Mouse (Mus musculus) heart, embryonic 11.5 days (tissue): ENCODE data around the gene Unc13d. TPM values are rescaled to one million over a fixed set of nuclear protein-coding genes. Genes with fewer than 3 reads are reported as not detected.
"Not testable (repeated sequence)": the region's sequence is repeated elsewhere in the genome, so short reads cannot be mapped to it uniquely, and the experiment has no call there.

Source experiments
- ATAC-seq: fragments of 200-750 bp; cut with Nextera tagmentation; replicated peaks from 2 replicates; pipeline ENCODE4 v1.8.0; 2017; ENCODE audit warnings: moderate library complexity; ENCODE audit not compliant: insufficient number of reproducible peaks, low FRiP score, low TSS enrichment
- H3K27ac ChIP-seq: fragments of 300-500 bp; sonication (generic); 2 replicates; pipeline ENCODE4 v1.5.1; 2014; ENCODE audit warnings: mild to moderate bottlenecking, low read depth, low read length
- H3K27me3 ChIP-seq: fragments of 300-500 bp; sonication (generic); 2 replicates; pipeline ENCODE4 v1.6.1; 2014; ENCODE audit warnings: mild to moderate bottlenecking, low read length, mixed read lengths; ENCODE audit not compliant: control insufficient read depth, insufficient read depth
- H3K36me3 ChIP-seq: fragments of 300-500 bp; sonication (generic); 2 replicates; pipeline ENCODE4 v1.6.1; 2014; ENCODE audit warnings: mild to moderate bottlenecking, low read length, moderate library complexity, mixed read lengths; ENCODE audit not compliant: control insufficient read depth, insufficient read depth
- H3K4me1 ChIP-seq: fragments of 300-500 bp; sonication (generic); 2 replicates; pipeline ENCODE4 v1.6.1; 2014; ENCODE audit warnings: low read length; ENCODE audit not compliant: control insufficient read depth, insufficient read depth
- H3K4me2 ChIP-seq: fragments of 300-500 bp; sonication (generic); 2 replicates; pipeline ENCODE4 v1.6.1; 2014; ENCODE audit warnings: mild to moderate bottlenecking, moderate library complexity
- H3K4me3 ChIP-seq: fragments of 300-500 bp; sonication (generic); 2 replicates; pipeline ENCODE4 v1.5.1; 2014; ENCODE audit warnings: low read depth, low read length
- H3K9ac ChIP-seq: fragments of 300-500 bp; sonication (generic); 2 replicates; pipeline ENCODE4 v1.6.1; 2014; ENCODE audit warnings: mild to moderate bottlenecking, low read depth, low read length, moderate library complexity
- H3K9me3 ChIP-seq: fragments of 300-500 bp; sonication (generic); replicated peaks from 2 replicates; pipeline ENCODE4 v1.6.1; 2016; ENCODE audit warnings: low read length; ENCODE audit not compliant: control insufficient read depth
- WGBS: fragments of 180-500 bp; shearing (Covaris S2); extraction: QIAGEN DNeasy Blood & Tissue Kit; methylation state at CpG from one replicate; pipeline ENCODE4 v1.1.7; 2014; ENCODE audit not compliant: insufficient replicate concordance; 5-methylcytosine and 5-hydroxymethylcytosine counted together
- polyA plus RNA-seq: library from polyadenylated mRNA; unstranded; fragments of >200 nt; fragmentation: Nextera tagmentation; extraction: Ambion mirVana; gene quantifications from 2 replicates; pipeline ENCODE4 v1.2.1, GENCODE M21; 2014

Unc13d gene
- polyA plus RNA-seq, 1 experiment from 2014 or later = 2.6 TPM

GRCm38 (mm10) chr11:116096213-116097108 is 18.7 kb upstream of the Unc13d start:
- Histone ChIP-seq H3K27ac (no peak overlapping the region), H3K9ac (no peak overlapping the region), H3K4me3 (no peak overlapping the region), H3K4me1 (peaks cover 30% of the 10 kb centered on the region), H3K27me3 (no peaks in the 10 kb centered on the region), H3K4me2 (no peak overlapping the region), H3K9me3 (no peaks in the 10 kb centered on the region), H3K36me3 (no peaks in the 10 kb centered on the region)
- 85% methylated on average over 5 of the region's 5 CpGs for WGBS
- ATAC-seq = no peak

- Histone ChIP-seq H3K9ac (no peak overlapping the region), H3K4me1 (peaks cover 21% of the 10 kb centered on the region), H3K36me3 (no peaks in the 10 kb centered on the region), H3K4me3 (no peak overlapping the region), H3K27me3 (no peaks in the 10 kb centered on the region), H3K4me2 (no peak overlapping the region), H3K27ac (no peak overlapping the region), H3K9me3 (no peaks in the 10 kb centered on the region)
- no peak for ATAC-seq
- WGBS = 51% methylated on average over 3 of the region's 3 CpGs
Measured at GRCm38 (mm10) chr11:116095573-116095972, 17.8 kb upstream of the Unc13d start.

DNA sequence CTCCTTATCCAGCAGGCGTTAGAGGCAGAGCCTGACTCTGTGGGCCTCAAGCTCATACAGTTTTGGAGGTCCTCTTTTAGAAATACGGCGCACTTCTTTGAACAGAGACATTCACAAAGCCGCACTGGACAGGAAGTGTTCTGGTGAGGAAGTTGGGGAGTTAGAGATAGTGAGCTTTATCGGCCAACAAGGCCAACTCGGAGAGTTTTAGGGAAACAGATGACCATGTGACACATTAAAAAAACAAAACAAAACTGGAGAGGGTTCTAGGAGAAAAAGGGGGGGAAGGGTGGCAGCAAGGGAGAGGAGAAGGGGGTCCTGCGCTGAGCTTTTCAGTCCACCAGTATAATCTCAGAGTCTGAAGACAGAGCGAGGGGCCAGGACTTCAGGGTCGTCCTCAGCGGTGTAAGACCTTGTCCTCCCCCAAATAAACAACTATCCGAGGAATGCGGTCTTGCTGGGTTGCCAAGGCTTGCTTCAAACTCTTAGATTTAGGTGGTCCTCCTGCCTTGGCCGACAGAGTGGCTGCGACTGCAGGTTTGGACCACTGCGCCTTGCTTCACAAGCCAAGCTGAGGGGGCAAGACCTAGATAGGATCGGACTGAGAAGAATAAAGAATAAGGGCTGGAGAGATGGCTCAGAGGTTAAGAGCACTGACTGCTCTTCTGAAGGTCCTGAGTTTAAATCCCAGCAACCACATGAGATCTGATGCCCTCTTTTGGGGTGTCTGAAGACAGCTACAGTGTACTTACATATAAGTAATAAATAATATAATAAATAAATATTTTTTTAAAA is 16.2 kb upstream of the Unc13d start:
- Histone ChIP-seq H3K4me2 (peak overlapping the region; percentile 33), H3K4me3 (no peak overlapping the region), H3K27me3 (no peaks in the 10 kb centered on the region), H3K9me3 (no peaks in the 10 kb centered on the region), H3K9ac (no peak overlapping the region), H3K4me1 (peaks cover 6% of the 10 kb centered on the region; the same call in 1 of the 2 replicates), H3K27ac (peak overlapping the region; percentile 73), H3K36me3 (no peaks in the 10 kb centered on the region)
- ATAC-seq = 0 out of 2 replicates have a peak, but pooled peaks have one; percentile 19
- 30% methylated on average over 16 of the region's 16 CpGs for WGBS

- not testable (repeated sequence) for H3K36me3 ChIP-seq, H3K4me1 ChIP-seq, H3K27me3 ChIP-seq, ATAC-seq, H3K4me3 ChIP-seq, H3K4me2 ChIP-seq, H3K9ac ChIP-seq, H3K9me3 ChIP-seq
- peak overlapping the region; percentile 73 for H3K27ac ChIP-seq
- 87% methylated on average over 6 of the region's 6 CpGs for WGBS
Measured at GRCm38 (mm10) chr11:116092959-116093358, 15.2 kb upstream of the Unc13d start.

DNA sequence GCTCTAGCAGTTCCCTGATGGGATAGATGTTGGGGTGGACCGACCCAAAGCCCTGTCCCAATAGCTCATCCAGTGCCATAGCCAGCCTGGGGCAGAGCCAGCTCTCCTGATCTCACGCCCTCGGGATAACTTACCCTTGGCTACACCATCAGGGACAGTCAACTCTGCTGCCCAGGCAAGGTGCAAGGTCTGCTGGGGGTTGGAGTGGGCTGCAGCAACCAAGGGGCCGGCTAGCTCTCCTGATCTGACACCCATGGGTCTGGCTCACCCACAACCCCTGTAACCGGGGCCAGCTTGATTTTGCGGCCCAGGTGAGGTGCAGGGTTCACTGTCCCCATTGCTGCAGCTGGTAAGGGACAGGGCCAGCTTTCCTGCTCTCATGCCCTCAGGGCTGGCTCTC is 13.8 kb upstream of the Unc13d start:
- no peak overlapping the region for H3K4me2 ChIP-seq
- H3K27ac ChIP-seq = no peak overlapping the region
- no peak overlapping the region for H3K9ac ChIP-seq
- H3K4me1 ChIP-seq = no peaks in the 10 kb centered on the region
- no peak overlapping the region for H3K4me3 ChIP-seq
- WGBS = 79% methylated on average over 6 of the region's 6 CpGs
- ATAC-seq = no peak
- H3K36me3 ChIP-seq = no peaks in the 10 kb centered on the region
- no peaks in the 10 kb centered on the region for H3K27me3 ChIP-seq
- no peaks in the 10 kb centered on the region for H3K9me3 ChIP-seq

DNA sequence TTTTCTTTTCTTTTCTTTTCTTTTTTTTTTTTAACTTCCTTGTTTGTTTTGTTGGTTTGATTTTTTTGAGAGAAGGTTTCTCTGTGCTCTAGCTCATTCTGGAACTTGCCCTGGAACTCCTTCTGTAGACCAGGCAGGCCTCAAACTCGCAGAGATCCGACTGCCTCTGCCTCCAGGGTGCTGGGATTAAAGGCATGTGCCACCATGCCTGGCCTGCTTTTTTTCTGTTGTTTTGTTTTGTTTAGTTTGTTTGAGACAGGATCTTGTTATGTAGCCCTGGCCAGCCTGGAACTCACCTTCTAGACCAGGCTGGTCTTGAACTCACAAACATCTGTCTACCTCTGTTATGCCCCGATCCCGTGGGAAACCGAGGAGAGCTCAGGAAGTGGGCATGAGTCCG is 11.8 kb upstream of the Unc13d start:
- no peak for ATAC-seq
- no peak overlapping the region for H3K4me3 ChIP-seq
- H3K4me1 ChIP-seq = peaks cover 7% of the 10 kb centered on the region; the same call in 1 of the 2 replicates
- no peaks in the 10 kb centered on the region for H3K36me3 ChIP-seq
- H3K9me3 ChIP-seq = no peaks in the 10 kb centered on the region
- 82% methylated on average over 6 of the region's 6 CpGs for WGBS
- H3K9ac ChIP-seq = no peak overlapping the region
- H3K27me3 ChIP-seq = no peaks in the 10 kb centered on the region
- H3K27ac ChIP-seq = no peak overlapping the region
- no peak overlapping the region for H3K4me2 ChIP-seq

GRCm38 (mm10) chr11:116088741-116089394 is 11.1 kb upstream of the Unc13d start:
- WGBS = 55% methylated on average over 11 of the region's 11 CpGs

DNA sequence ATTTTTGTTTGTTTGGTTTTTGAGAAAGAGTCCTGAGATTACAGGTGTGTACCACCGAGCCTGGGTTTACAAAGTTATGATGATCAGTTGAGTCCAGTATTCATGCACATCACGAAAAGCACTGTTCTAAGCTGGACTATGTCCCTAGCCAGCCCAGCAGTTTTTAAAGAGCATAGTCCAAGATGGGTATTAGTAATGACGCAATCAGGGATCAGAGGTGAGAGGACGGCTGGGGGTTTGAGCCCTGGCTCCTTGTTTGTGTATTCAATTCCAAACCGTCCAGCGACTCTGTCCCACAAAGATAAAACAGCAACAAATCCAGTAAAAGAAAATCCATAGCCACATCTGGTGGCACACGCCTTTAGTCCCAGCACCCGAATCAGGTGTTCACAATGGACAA is 10.4 kb upstream of the Unc13d start:
- Histone ChIP-seq H3K9ac (no peak overlapping the region), H3K4me3 (no peak overlapping the region), H3K27me3 (no peaks in the 10 kb centered on the region), H3K4me1 (peaks cover 7% of the 10 kb centered on the region; the same call in 1 of the 2 replicates), H3K9me3 (no peaks in the 10 kb centered on the region), H3K27ac (peak overlapping the region; percentile 57), H3K4me2 (peak overlapping the region; percentile 66), H3K36me3 (peaks cover 7% of the 10 kb centered on the region)
- no peak for ATAC-seq
- 78% methylated on average over 8 of the region's 8 CpGs for WGBS

More at GRCm38 (mm10) chr11:116088741-116089394, 11.1 kb upstream of the Unc13d start:
- H3K27me3 ChIP-seq = no peaks in the 10 kb centered on the region
- H3K4me1 ChIP-seq = peaks cover 7% of the 10 kb centered on the region; the same call in 1 of the 2 replicates
- no peak overlapping the region for H3K4me3 ChIP-seq
- no peak overlapping the region for H3K4me2 ChIP-seq
- no peaks in the 10 kb centered on the region for H3K9me3 ChIP-seq
- H3K9ac ChIP-seq = no peak overlapping the region
- no peak for ATAC-seq
- H3K27ac ChIP-seq = no peak overlapping the region; the same call in 1 of the 2 replicates
- 0 out of 2 replicates have a peak, but pooled peaks cover under 1% of the 10 kb centered on the region for H3K36me3 ChIP-seq
